Mouse (Mus musculus) intestine, embryonic 14.5 days (tissue): ENCODE results near the gene Igf2. TPM values are rescaled to one million over a fixed set of nuclear protein-coding genes. Genes with fewer than 3 reads are reported as not detected.

Source experiments
- ATAC-seq: fragments of 200-750 bp; cut with Nextera tagmentation; replicated peaks from 2 replicates; pipeline ENCODE4 v1.8.0; 2017; ENCODE audit warnings: low read depth, moderate number of reproducible peaks, moderate TSS enrichment, moderate library complexity; ENCODE audit not compliant: low FRiP score, low TSS enrichment
- DNase-seq: peaks from one replicate; pipeline ENCODE4 v3.0.0-alpha.2; 2018; ENCODE audit warnings: low spot score
- H3K27ac ChIP-seq: fragments of 300-500 bp; sonication (generic); 2 replicates; pipeline ENCODE4 v1.5.1; 2014; ENCODE audit warnings: low read depth, mild to moderate bottlenecking, control low read depth
- H3K27me3 ChIP-seq: fragments of 300-500 bp; sonication (generic); replicated peaks from 2 replicates; pipeline ENCODE4 v1.6.1; 2014; ENCODE audit warnings: low read length, control low read depth; ENCODE audit not compliant: control insufficient read depth, insufficient read depth
- H3K36me3 ChIP-seq: fragments of 300-500 bp; sonication (generic); 2 replicates; pipeline ENCODE4 v1.6.1; 2014; ENCODE audit warnings: low read length, control low read depth; ENCODE audit not compliant: control insufficient read depth, insufficient read depth
- H3K4me1 ChIP-seq: fragments of 300-500 bp; sonication (generic); replicated peaks from 2 replicates; pipeline ENCODE4 v1.6.1; 2014; ENCODE audit warnings: low read length, control low read depth, mixed read lengths; ENCODE audit not compliant: control insufficient read depth, insufficient read depth
- H3K4me2 ChIP-seq: fragments of 300-500 bp; sonication (generic); 2 replicates; pipeline ENCODE4 v1.6.1; 2014; ENCODE audit warnings: low read length
- H3K4me3 ChIP-seq: fragments of 300-500 bp; sonication (generic); 2 replicates; pipeline ENCODE4 v1.5.1; 2014; ENCODE audit warnings: low read depth, low read length, control low read depth, mixed read lengths
- H3K9ac ChIP-seq: fragments of 300-500 bp; sonication (generic); 2 replicates; pipeline ENCODE4 v1.6.1; 2014; ENCODE audit warnings: mild to moderate bottlenecking, low read length
- H3K9me3 ChIP-seq: fragments of 300-500 bp; sonication (generic); 2 replicates; pipeline ENCODE4 v1.6.1; 2016; ENCODE audit warnings: low read length, control low read depth; ENCODE audit not compliant: control insufficient read depth
- WGBS: fragments of 180-500 bp; shearing (Covaris S2); extraction: QIAGEN DNeasy Blood & Tissue Kit; methylation state at CpG from one replicate; pipeline ENCODE4 v1.1.7; 2014; 5-methylcytosine and 5-hydroxymethylcytosine counted together
- polyA plus RNA-seq: library from polyadenylated mRNA; unstranded; fragments of >200 nt; fragmentation: Nextera tagmentation; extraction: Ambion mirVana; gene quantifications from 2 replicates; pipeline ENCODE4 v1.2.1, GENCODE M21; 2014

Gene Igf2
- 960 and 1,030 TPM in 2 replicates for polyA plus RNA-seq

GRCm38 (mm10) chr7:142666659-142667058 is at the start of gene Igf2:
TSS of gene Igf2 (minus strand) at chr7:142666816.
- Histone ChIP-seq H3K9me3 (peaks cover 21% of the 10 kb centered on the region), H3K27me3 (peaks cover 51% of the 10 kb centered on the region), H3K9ac (no peak within 1 kb of the TSS), H3K4me2 (no peak within 1 kb of the TSS), H3K4me3 (0 out of 2 replicates have a peak within 1 kb of the TSS, but pooled peaks have one; percentile 1), H3K4me1 (no peaks in the 10 kb centered on the region), H3K36me3 (peaks cover 12% of the 10 kb centered on the region; the same call in 1 of the 2 replicates), H3K27ac (no peak within 1 kb of the TSS)
- no peak for DNase-seq
- WGBS = 80% methylated on average over 2 of the region's 2 CpGs
- no peak for ATAC-seq

GRCm38 (mm10) chr7:142714783-142715498 is 48.3 kb upstream of the Igf2 start:
- peak overlapping the region; percentile 36 for H3K4me2 ChIP-seq
- WGBS = 19% methylated on average over 8 of the region's 8 CpGs
- ATAC-seq = no peak
- no peaks in the 10 kb centered on the region for H3K9me3 ChIP-seq
- DNase-seq = peak; percentile 80
- H3K4me1 ChIP-seq = no peaks in the 10 kb centered on the region
- H3K27me3 ChIP-seq = no peaks in the 10 kb centered on the region
- no peak overlapping the region for H3K4me3 ChIP-seq
- H3K27ac ChIP-seq = no peak overlapping the region
- H3K9ac ChIP-seq = no peak overlapping the region
- H3K36me3 ChIP-seq = no peaks in the 10 kb centered on the region

- no peak for ATAC-seq
- WGBS = 69% methylated on average over 2 of the region's 2 CpGs
These were observed 40.3 kb upstream of the Igf2 start for GRCm38 (mm10) chr7:142706873-142707272.

GRCm38 (mm10) chr7:142699334-142699860 is 32.8 kb upstream of the Igf2 start:
- no peak for DNase-seq
- WGBS = 72% methylated on average over 5 of the region's 5 CpGs
- H3K4me3 ChIP-seq = no peak overlapping the region

More at GRCm38 (mm10) chr7:142706873-142707272, 40.3 kb upstream of the Igf2 start:
- DNase-seq = no peak
- no peak overlapping the region for H3K9ac ChIP-seq
- H3K9me3 ChIP-seq = no peaks in the 10 kb centered on the region
- no peaks in the 10 kb centered on the region for H3K4me1 ChIP-seq
- H3K4me3 ChIP-seq = no peak overlapping the region
- H3K36me3 ChIP-seq = no peaks in the 10 kb centered on the region
- no peak overlapping the region for H3K4me2 ChIP-seq
- H3K27ac ChIP-seq = no peak overlapping the region
- no peaks in the 10 kb centered on the region for H3K27me3 ChIP-seq

GRCm38 (mm10) chr7:142678611-142679010 is 12.0 kb upstream of the Igf2 start:
- Histone ChIP-seq H3K4me3 (no peak overlapping the region), H3K4me1 (no peaks in the 10 kb centered on the region), H3K9me3 (no peaks in the 10 kb centered on the region), H3K27ac (no peak overlapping the region), H3K9ac (no peak overlapping the region), H3K36me3 (no peaks in the 10 kb centered on the region), H3K4me2 (no peak overlapping the region), H3K27me3 (no peaks in the 10 kb centered on the region)
- DNase-seq = no peak
- ATAC-seq = no peak
- WGBS = 90% methylated on average over 3 of the region's 3 CpGs

More at GRCm38 (mm10) chr7:142699334-142699860, 32.8 kb upstream of the Igf2 start:
- H3K4me2 ChIP-seq = no peak overlapping the region
- ATAC-seq = no peak
- no peaks in the 10 kb centered on the region for H3K27me3 ChIP-seq
- no peak overlapping the region for H3K9ac ChIP-seq
- H3K4me1 ChIP-seq = no peaks in the 10 kb centered on the region
- H3K27ac ChIP-seq = no peak overlapping the region
- H3K36me3 ChIP-seq = no peaks in the 10 kb centered on the region
- H3K9me3 ChIP-seq = no peaks in the 10 kb centered on the region

GRCm38 (mm10) chr7:142675644-142676043 is 9.0 kb upstream of the Igf2 start:
- no peak overlapping the region for H3K4me3 ChIP-seq
- no peaks in the 10 kb centered on the region for H3K36me3 ChIP-seq
- DNase-seq = peak; percentile 85
- WGBS = 4% methylated on average over 3 of the region's 3 CpGs
- no peaks in the 10 kb centered on the region for H3K4me1 ChIP-seq
- H3K9me3 ChIP-seq = 0 out of 2 replicates have a peak, but pooled peaks cover 12% of the 10 kb centered on the region
- no peak overlapping the region for H3K4me2 ChIP-seq
- no peak overlapping the region for H3K9ac ChIP-seq
- H3K27ac ChIP-seq = 0 out of 2 replicates have a peak overlapping the region, but pooled peaks have one; percentile 9
- ATAC-seq = 0 out of 2 replicates have a peak, but pooled peaks have one; percentile 38
- no peaks in the 10 kb centered on the region for H3K27me3 ChIP-seq

GRCm38 (mm10) chr7:142675141-142675540 is 8.5 kb upstream of the Igf2 start:
- Histone ChIP-seq H3K36me3 (no peaks in the 10 kb centered on the region), H3K4me1 (no peaks in the 10 kb centered on the region), H3K9me3 (peaks cover 16% of the 10 kb centered on the region), H3K4me2 (no peak overlapping the region), H3K4me3 (no peak overlapping the region), H3K9ac (no peak overlapping the region), H3K27me3 (no peaks in the 10 kb centered on the region), H3K27ac (0 out of 2 replicates have a peak overlapping the region, but pooled peaks have one; percentile 9)
- 62% methylated on average over 6 of the region's 6 CpGs for WGBS
- DNase-seq = no peak
- no peak for ATAC-seq

- DNase-seq (peak; percentile 75), ATAC-seq (no peak)
- 11% methylated on average over 4 of the region's 4 CpGs for WGBS
- Histone ChIP-seq H3K27me3 (no peaks in the 10 kb centered on the region), H3K9me3 (peaks cover 27% of the 10 kb centered on the region), H3K27ac (no peak overlapping the region), H3K4me3 (no peak overlapping the region), H3K4me1 (no peaks in the 10 kb centered on the region), H3K36me3 (peaks cover 7% of the 10 kb centered on the region; the same call in 1 of the 2 replicates), H3K4me2 (no peak overlapping the region), H3K9ac (no peak overlapping the region)
These were observed 5.5 kb upstream of the Igf2 start for GRCm38 (mm10) chr7:142672120-142672519.
